Mouse (Mus musculus) embryonic stem cell, embryonic (primary cell): ENCODE measurements around the gene Clba1.

Experiments
- CTCF ChIA-PET, 4 experiments: fragments of 300-600 bp in 2 of 4; fragments of 350-600 bp in 2 of 4; sonication (Branson Sonifier 250); formaldehyde crosslinking; loops; one replicate each; lab custom pipeline; 2022; ENCODE audit warnings: inconsistent platforms in 2 of 4; lab: Charles Lee
- POLR2A ChIA-PET, 4 experiments: fragments of 300-600 bp in 2 of 4; fragments of 350-600 bp in 2 of 4; sonication (Branson Sonifier 250); formaldehyde crosslinking; loops; one replicate each; lab custom pipeline; 2022; ENCODE audit warnings: antibody characterized with exemption in 4 of 4, inconsistent platforms in 1 of 4; lab: Charles Lee

Gene Clba1

DNA sequence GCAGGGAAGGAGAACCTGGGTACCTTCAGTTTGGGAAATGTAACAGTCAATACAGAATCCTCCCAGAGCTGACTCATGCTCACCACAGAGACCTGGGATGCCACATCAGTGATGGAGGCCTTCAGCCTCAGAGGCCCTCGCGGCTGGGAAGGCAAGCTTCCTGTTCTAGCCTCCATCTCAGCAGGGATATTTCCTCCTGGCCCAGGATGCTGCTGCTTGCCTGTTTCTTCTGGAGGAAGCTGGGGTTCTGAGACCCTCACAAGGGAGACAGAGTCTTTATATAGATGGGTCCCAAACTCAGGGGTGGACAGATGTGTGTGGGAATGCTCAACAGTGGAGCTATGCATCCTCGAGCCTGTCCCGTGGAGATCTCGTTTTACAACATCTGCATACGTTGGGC lies 34.7 kb upstream of the Clba1 start:
- ChIA-PET CTCF (interaction anchor here in 1 of 4 experiments (0.9 to 1.3 kb wide), 3 partner anchors 27 to 67 kb away, joined by 3 read pairs; no protein-coding TSS in a partner anchor), POLR2A (interaction anchor here in 2 of 4 experiments (1.0 to 2.4 kb wide), 6 partner anchors 9 to 231 kb away, joined by 3 to 8 read pairs (median 3); no protein-coding TSS in a partner anchor)

GRCm38 (mm10) chr12:112774481-112774880 lies 34.3 kb upstream of the Clba1 start:
- ChIA-PET POLR2A (interaction anchor here in 2 of 4 experiments (1.0 to 2.4 kb wide), 4 partner anchors 9 to 24 kb away, joined by 3 to 8 read pairs (median 4); no protein-coding TSS in a partner anchor), CTCF (interaction anchor here in 1 of 4 experiments (0.9 to 1.3 kb wide), 3 partner anchors 27 to 67 kb away, joined by 3 read pairs; no protein-coding TSS in a partner anchor)

DNA sequence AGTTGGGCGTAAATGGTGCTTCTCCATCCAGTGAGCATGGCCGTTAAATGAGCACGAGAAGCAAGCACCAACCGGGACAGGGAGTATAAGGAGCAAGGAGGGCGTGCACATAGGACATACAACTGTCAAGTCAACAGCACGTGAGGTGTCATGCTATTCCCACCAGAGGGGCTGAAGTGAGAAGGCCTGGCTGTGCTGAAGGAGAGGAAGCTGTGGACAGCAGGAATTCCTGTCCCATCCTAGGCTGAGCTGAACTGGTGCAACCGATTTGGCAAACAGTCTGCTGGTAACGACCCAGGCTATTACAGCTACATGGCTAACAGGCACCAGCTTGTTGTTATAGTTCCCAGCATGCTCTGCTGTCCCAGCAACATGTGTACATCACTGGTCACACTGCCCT lies 17.7 kb upstream of the Clba1 start:
- ChIA-PET POLR2A (interaction anchor here in 2 of 4 experiments (1.1 to 31.6 kb wide), 7 partner anchors 14 to 70 kb away, joined by 3 to 488 read pairs (median 3); partner anchors contain the start of genes Cdca4 (in 1 of the 2), Cep170b (in 1 of the 2) and Clba1 (in 1 of the 2)), CTCF (interaction anchor here in 3 of 4 experiments (0.6 to 1.7 kb wide), 5 partner anchors 9 to 67 kb away, joined by 3 to 5 read pairs (median 4); no protein-coding TSS in a partner anchor)

GRCm38 (mm10) chr12:112793601-112794355 lies 15.0 kb upstream of the Clba1 start:
- POLR2A ChIA-PET = interaction anchor here in 3 of 4 experiments (0.7 to 31.6 kb wide), 53 partner anchors 8 to 855 kb away, joined by 3 to 488 read pairs (median 4); partner anchors contain the start of genes Ahnak2 (in 2 of the 3), Brf1 (in 2 of the 3), Cdca4 (in 2 of the 3) and Cep170b (in 2 of the 3)
- CTCF ChIA-PET = interaction anchor here in 3 of 4 experiments (0.7 to 1.9 kb wide), 15 partner anchors 34 to 241 kb away, joined by 3 to 5 read pairs (median 4); partner anchors contain the start of genes Akt1 (in 1 of the 3), Cdca4 (in 1 of the 3) and Pld4 (in 1 of the 3)

DNA sequence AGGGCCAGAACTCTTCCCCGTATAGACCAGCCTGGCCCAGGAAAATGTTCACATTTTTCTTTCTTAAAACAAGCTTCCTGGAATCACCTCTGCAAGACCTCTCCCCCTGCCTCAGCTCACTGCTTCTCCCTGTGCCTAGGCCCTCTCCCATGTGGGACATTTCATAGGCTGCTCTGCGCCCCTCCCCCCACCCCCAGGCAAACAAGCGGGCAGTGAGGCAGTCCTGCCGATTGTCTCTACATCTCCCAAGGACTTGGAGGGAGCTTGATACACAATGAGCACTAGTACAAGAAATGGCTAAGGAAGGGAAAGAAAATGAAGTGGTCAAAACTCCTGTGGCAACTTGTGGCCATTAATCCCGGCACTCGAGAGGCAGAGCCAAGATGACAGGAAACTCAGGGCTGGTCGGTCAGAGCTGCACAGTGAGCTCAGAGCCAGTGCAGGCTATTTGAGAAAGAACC lies 14.4 kb upstream of the Clba1 start:
- ChIA-PET CTCF (interaction anchor here in 3 of 4 experiments (0.6 to 1.9 kb wide), 15 partner anchors 34 to 242 kb away, joined by 3 to 5 read pairs (median 4); partner anchors contain the start of genes Akt1 (in 1 of the 3), Cdca4 (in 1 of the 3) and Pld4 (in 1 of the 3)), POLR2A (interaction anchor here in 3 of 4 experiments (0.5 to 31.6 kb wide), 59 partner anchors 8 to 1118 kb away, joined by 3 to 488 read pairs (median 4); partner anchors contain the start of genes Ahnak2 (in 2 of the 3), Brf1 (in 2 of the 3), Cdca4 (in 2 of the 3) and Cep170b (in 2 of the 3))

DNA sequence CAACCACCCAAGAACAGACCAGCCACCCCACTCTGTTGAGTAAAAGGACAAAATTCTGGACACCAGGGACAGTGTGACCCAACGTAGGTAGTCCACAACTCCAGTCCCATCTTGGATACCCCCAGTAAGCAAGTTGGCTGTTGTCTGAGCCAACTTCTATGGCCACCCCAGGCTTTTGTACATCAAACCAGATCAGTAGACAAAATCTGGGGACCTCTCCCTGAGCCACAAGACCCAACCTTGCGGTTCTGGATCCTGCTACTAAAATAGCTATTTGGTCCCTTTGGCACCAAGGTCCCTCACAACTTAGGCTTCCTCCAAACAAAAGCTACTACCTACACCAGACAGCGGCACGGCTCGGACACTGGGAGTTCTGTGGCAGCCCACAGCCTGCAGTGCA lies 13.7 kb upstream of the Clba1 start:
- ChIA-PET POLR2A (interaction anchor here in 3 of 4 experiments (0.6 to 31.6 kb wide), 34 partner anchors 7 to 1118 kb away, joined by 3 to 488 read pairs (median 4); partner anchors contain the start of genes Ahnak2 (in 2 of the 3), Cdca4 (in 2 of the 3), Clba1 (in 2 of the 3) and Pld4 (in 2 of the 3)), CTCF (interaction anchor here in 3 of 4 experiments (0.6 to 1.9 kb wide), 7 partner anchors 34 to 196 kb away, joined by 3 to 5 read pairs (median 4); partner anchors contain the start of gene Cdca4 (in 1 of the 3))

- ChIA-PET POLR2A (interaction anchor here (0.6 to 31.6 kb wide), 24 partner anchors 7 to 345 kb away, joined by 3 to 488 read pairs (median 4); partner anchors contain the start of genes Clba1 (in 3 of the 4), Cdca4 (in 2 of the 4), Pld4 (in 2 of the 4) and Ahnak2 (in 1 of the 4)), CTCF (interaction anchor here in 3 of 4 experiments (0.6 to 1.9 kb wide), 11 partner anchors 8 to 286 kb away, joined by 3 to 5 read pairs (median 4); no protein-coding TSS in a partner anchor)
These were observed 13.2 kb upstream of the Clba1 start for GRCm38 (mm10) chr12:112795466-112796104.

DNA sequence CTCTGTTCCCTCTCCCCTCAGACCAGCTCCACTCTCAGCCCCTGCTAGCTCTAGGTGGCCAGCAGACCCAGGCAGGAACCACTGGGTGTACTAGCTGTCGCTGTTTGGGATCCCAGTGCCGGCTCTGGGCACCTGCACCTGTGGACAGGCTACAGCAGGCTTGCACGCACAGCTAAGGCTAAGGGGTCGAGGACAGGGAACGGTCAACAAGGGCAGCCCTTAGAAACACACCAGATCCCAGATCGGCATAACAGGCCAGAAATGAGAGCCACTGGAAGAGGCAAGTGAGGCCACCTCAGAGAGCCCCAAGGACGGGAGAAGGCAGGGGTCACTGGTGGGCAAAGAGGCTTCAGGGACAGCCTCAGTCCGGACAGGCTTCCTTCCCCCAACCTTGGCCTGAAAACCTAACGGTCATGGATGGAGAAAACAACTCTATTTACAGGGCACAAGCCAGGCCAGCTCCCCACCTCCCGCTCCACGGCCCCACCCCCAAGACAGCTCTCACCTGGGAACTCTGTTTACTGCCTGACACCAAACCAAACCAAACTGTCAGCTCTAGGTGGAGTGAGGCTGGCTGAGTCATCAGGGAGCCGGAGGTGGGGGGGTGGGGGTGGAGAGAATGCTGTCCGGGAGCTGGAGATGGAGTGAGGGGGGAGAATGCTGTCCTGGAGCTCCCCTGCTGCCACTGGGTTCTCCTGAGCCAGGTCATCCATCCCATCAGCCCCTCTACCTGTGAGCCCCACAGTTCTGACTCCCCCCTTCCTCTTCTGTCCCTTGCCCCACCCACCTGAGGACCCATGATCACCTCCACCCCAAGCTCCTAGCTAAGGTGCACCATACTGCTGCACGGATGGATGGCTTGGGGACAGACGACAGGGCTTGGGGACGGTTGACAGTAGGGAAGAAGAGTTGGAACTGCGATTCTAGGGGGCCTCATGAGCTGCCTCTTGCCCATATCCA lies 11.9 kb upstream of the Clba1 start:
- CTCF ChIA-PET = interaction anchor here (0.5 to 2.8 kb wide), 27 partner anchors 11 to 962 kb away, joined by 3 to 18 read pairs (median 4); partner anchors contain the start of genes Clba1 (in 2 of the 4), Adssl1 (in 1 of the 4) and Zbtb42 (in 1 of the 4)

DNA sequence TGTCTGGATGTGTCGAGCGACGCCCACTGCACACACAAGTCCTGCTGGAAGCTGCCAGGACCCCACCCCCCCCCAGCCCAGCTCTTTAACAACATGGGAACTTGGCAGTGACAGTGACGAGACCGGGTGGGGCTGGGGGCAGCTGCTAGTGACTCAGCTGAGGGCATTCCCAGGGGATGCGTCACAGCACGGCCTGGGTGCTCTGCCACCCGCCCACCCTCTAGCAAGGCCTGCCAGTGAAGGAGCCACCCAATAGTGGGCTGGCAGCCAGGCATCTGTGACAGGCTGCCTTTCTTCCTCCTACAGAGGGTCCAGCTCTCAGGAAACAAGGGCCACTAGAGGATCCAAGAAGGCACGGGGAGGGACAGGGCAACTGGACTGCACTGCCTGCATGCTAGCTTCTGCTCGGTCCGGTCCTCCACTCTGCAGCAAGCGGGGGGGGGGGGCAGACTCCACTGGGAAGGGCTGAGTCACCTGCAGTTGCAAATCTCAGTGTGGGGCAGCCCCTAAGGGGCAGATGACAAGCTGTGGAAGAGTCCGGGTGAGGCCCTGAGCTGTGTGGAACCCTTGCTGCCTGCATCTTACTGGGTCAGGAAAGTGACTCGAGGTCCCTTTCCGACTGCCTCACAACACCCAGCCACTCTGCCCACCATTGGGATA lies 10.9 kb upstream of the Clba1 start:
- ChIA-PET CTCF (interaction anchor here (0.5 to 2.8 kb wide), 23 partner anchors 10 to 488 kb away, joined by 3 to 18 read pairs (median 4); partner anchors contain the start of gene Clba1 (in 1 of the 4)), POLR2A (interaction anchor here in 3 of 4 experiments (0.6 to 31.6 kb wide), 25 partner anchors 10 to 370 kb away, joined by 3 to 488 read pairs (median 4); partner anchors contain the start of genes Clba1 (in 3 of the 3), Cdca4 (in 2 of the 3), Brf1 (in 1 of the 3) and Cep170b (in 1 of the 3))

More for the DNA sequence above, 11.9 kb upstream of the Clba1 start:
- POLR2A ChIA-PET = interaction anchor here (0.6 to 31.6 kb wide), 33 partner anchors 9 to 371 kb away, joined by 3 to 488 read pairs (median 5); partner anchors contain the start of genes Cdca4 (in 3 of the 4), Clba1 (in 3 of the 4), Brf1 (in 1 of the 4) and Cep170b (in 1 of the 4)

DNA sequence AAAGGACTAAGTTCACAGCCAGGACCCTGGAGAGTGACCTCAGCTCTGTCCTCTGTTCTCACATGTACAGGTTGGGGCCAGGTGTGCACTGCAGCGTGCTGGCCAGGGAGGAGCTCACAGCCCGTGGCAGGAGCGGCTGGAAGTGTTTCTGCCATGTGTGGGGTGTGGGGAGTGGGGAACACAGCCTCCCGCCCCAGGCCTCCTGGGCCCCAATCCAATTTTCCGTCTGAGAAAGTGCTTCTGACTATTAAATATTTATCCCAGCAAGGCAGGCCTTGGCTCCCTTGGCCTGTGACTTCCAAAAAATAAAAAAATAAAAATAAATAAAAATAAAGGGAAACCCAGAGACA lies 10.4 kb upstream of the Clba1 start:
- ChIA-PET CTCF (interaction anchor here (0.5 to 2.8 kb wide), 13 partner anchors 10 to 390 kb away, joined by 3 to 18 read pairs (median 5); partner anchors contain the start of gene Clba1 (in 1 of the 4)), POLR2A (interaction anchor here in 3 of 4 experiments (0.9 to 31.6 kb wide), 16 partner anchors 10 to 244 kb away, joined by 3 to 488 read pairs (median 5); partner anchors contain the start of genes Cdca4 (in 2 of the 3), Clba1 (in 2 of the 3), Brf1 (in 1 of the 3) and Cep170b (in 1 of the 3))

- CTCF ChIA-PET = interaction anchor here (0.6 to 2.8 kb wide), 8 partner anchors 9 to 274 kb away, joined by 3 to 18 read pairs (median 4); partner anchors contain the start of gene Clba1 (in 1 of the 4)
These were observed 10.0 kb upstream of the Clba1 start for GRCm38 (mm10) chr12:112798716-112799115.

DNA sequence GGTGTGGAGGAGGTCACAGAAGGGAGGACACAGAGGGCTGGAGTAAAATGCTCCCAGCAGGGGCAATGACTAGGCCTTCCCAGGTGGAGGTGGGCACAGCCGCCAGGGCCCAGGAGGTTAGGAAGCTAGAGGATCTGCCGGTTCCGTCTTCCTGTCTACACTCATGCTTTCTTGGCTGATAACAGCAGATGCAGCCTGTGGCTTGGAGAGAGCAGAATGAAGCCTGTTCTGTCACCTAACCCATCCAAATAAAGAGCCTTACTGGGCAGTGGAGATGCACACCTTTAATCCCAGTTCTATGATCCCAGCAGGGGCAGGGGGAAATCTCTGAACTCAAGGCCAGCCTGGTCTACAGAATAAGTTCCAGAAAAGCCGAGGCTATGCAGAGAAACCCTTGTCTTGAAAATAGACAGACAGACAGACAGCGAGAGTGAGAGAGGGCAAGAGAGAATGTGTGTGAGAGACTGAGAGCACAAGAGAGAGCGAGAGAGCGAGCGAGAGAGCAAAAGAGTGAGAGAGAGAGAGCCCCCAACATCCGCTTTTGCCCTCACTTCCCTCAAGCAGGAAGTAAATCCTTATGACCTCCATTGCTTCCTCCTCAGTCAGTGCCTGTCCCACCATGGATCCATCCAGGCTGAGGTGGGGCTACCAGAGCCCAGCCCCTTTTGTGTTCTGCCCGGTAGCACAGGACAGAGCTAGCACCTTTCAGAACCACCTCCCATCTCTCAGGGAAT lies 9.3 kb upstream of the Clba1 start:
- POLR2A ChIA-PET = interaction anchor here in 3 of 4 experiments (0.6 to 31.6 kb wide), 13 partner anchors 8 to 201 kb away, joined by 3 to 488 read pairs (median 4); partner anchors contain the start of genes Cdca4 (in 2 of the 3), Clba1 (in 2 of the 3) and Brf1 (in 1 of the 3)
- CTCF ChIA-PET = interaction anchor here (0.6 to 2.8 kb wide), 13 partner anchors 8 to 275 kb away, joined by 3 to 18 read pairs (median 4); partner anchors contain the start of gene Clba1 (in 3 of the 4)

More at GRCm38 (mm10) chr12:112798716-112799115, 10.0 kb upstream of the Clba1 start:
- POLR2A ChIA-PET = interaction anchor here in 3 of 4 experiments (0.6 to 31.6 kb wide), 13 partner anchors 9 to 202 kb away, joined by 3 to 488 read pairs (median 5); partner anchors contain the start of genes Cdca4 (in 2 of the 3), Clba1 (in 2 of the 3), Brf1 (in 1 of the 3) and Cep170b (in 1 of the 3)

DNA sequence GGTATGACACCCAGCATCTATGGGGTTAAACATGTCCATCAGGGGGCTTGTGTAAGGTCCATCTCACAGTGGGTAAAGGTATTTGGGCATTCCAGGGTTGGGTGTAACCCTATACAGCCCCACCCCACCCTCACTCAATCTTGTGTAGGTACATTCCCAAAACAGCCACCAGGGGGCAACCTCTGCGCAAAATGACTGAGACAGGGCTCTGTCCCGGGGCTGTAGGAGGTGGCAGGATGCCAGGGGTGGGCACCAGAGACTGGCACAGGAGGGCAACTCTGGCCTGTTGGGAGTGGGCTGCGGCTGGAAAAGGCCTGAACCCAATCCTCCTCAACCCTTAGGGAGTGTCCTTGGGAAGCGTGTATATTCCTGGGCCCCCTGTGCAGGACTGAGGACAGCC lies 8.3 kb upstream of the Clba1 start:
- CTCF ChIA-PET = interaction anchor here (0.5 to 2.1 kb wide), 12 partner anchors 8 to 77 kb away, joined by 3 to 8 read pairs (median 4); partner anchors contain the start of gene Clba1 (in 3 of the 4)

More for the DNA sequence above, 8.3 kb upstream of the Clba1 start:
- POLR2A ChIA-PET = interaction anchor here in 3 of 4 experiments (0.6 to 31.6 kb wide), 9 partner anchors 8 to 242 kb away, joined by 3 to 488 read pairs (median 4); partner anchors contain the start of genes Cdca4 (in 2 of the 3) and Clba1 (in 2 of the 3)
